Mouse (Mus musculus) kidney, embryonic 14.5 days (tissue): ENCODE results near the gene Hspa4. TPM values are rescaled to one million over a fixed set of nuclear protein-coding genes. Genes with fewer than 3 reads are reported as not detected.
A peak's percentile ranks its signal among the peaks of the same experiment; 100 is the strongest.
"Not testable (repeated sequence)": the region's sequence is repeated elsewhere in the genome, so short reads cannot be mapped to it uniquely, and the experiment has no call there.

Source experiments
- ATAC-seq: fragments of 200-750 bp; cut with Nextera tagmentation; 2 replicates; pipeline ENCODE4 v1.8.0; 2017; ENCODE audit warnings: moderate number of reproducible peaks, mild to moderate bottlenecking, moderate TSS enrichment, moderate library complexity; ENCODE audit not compliant: low FRiP score, low TSS enrichment
- H3K27ac ChIP-seq: fragments of 300-500 bp; sonication (generic); 2 replicates; pipeline ENCODE4 v1.5.1; 2014; ENCODE audit warnings: low read depth, mild to moderate bottlenecking, low read length, moderate library complexity, mixed read lengths
- H3K27me3 ChIP-seq: fragments of 300-500 bp; sonication (generic); 2 replicates; pipeline ENCODE4 v1.6.1; 2014; ENCODE audit warnings: mild to moderate bottlenecking, low read length; ENCODE audit not compliant: control insufficient read depth, insufficient read depth
- H3K36me3 ChIP-seq: fragments of 300-500 bp; sonication (generic); 2 replicates; pipeline ENCODE4 v1.6.1; 2014; ENCODE audit warnings: low read length, mixed read lengths; ENCODE audit not compliant: control insufficient read depth, insufficient read depth
- H3K4me1 ChIP-seq: fragments of 300-500 bp; sonication (generic); 2 replicates; pipeline ENCODE4 v1.6.1; 2014; ENCODE audit warnings: low read length, mixed read lengths; ENCODE audit not compliant: control insufficient read depth, insufficient read depth
- H3K4me2 ChIP-seq: fragments of 300-500 bp; sonication (generic); replicated peaks from 2 replicates; pipeline ENCODE4 v1.6.1; 2014; ENCODE audit warnings: low read depth, mild to moderate bottlenecking, low read length
- H3K4me3 ChIP-seq: fragments of 300-500 bp; sonication (generic); 2 replicates; pipeline ENCODE4 v1.5.1; 2014; ENCODE audit warnings: mild to moderate bottlenecking, low read length
- H3K9ac ChIP-seq: fragments of 300-500 bp; sonication (generic); 2 replicates; pipeline ENCODE4 v1.6.1; 2014; ENCODE audit warnings: low read depth, mild to moderate bottlenecking, low read length, moderate library complexity
- H3K9me3 ChIP-seq: fragments of 300-500 bp; sonication (generic); 2 replicates; pipeline ENCODE4 v1.6.1; 2016; ENCODE audit warnings: low read length; ENCODE audit not compliant: control insufficient read depth
- WGBS: fragments of 180-500 bp; shearing (Covaris S2); extraction: QIAGEN DNeasy Blood & Tissue Kit; methylation state at CpG from one replicate; pipeline ENCODE4 v1.1.7; 2014; 5-methylcytosine and 5-hydroxymethylcytosine counted together
- polyA plus RNA-seq: library from polyadenylated mRNA; unstranded; fragments of >200 nt; fragmentation: Nextera tagmentation; extraction: Ambion mirVana; gene quantifications from 2 replicates; pipeline ENCODE4 v1.2.1, GENCODE M21; 2014

Gene Hspa4
- 78.2 and 110 TPM in 2 replicates for polyA plus RNA-seq

GRCm38 (mm10) chr11:53300330-53301166, at the start of gene Hspa4:
Gene Hspa4 (minus strand): TSS chr11:53300457.
- Histone ChIP-seq H3K9me3 (no peaks in the 10 kb centered on the region), H3K27me3 (no peaks in the 10 kb centered on the region), H3K4me2 (peak within 1 kb of the TSS; percentile 68), H3K4me1 (peaks cover 15% of the 10 kb centered on the region), H3K27ac (peak within 1 kb of the TSS; percentile 99), H3K4me3 (peak within 1 kb of the TSS; percentile 99), H3K9ac (peak within 1 kb of the TSS; percentile 98), H3K36me3 (peaks cover 10% of the 10 kb centered on the region; the same call in 1 of the 2 replicates)
- WGBS = under 1% methylated on average over 56 of the region's 58 CpGs
- peak; percentile 97 for ATAC-seq

- no peak overlapping the region for H3K4me3 ChIP-seq
- 47% methylated on average over 2 of the region's 2 CpGs for WGBS
- H3K27me3 ChIP-seq = no peaks in the 10 kb centered on the region
- H3K36me3 ChIP-seq = no peaks in the 10 kb centered on the region
- H3K9ac ChIP-seq = no peak overlapping the region
- H3K4me2 ChIP-seq = no peak overlapping the region
- no peaks in the 10 kb centered on the region for H3K4me1 ChIP-seq
- H3K9me3 ChIP-seq = no peaks in the 10 kb centered on the region
- ATAC-seq = no peak
- no peak overlapping the region for H3K27ac ChIP-seq
Observed at GRCm38 (mm10) chr11:53345738-53346137, 45.5 kb upstream of the Hspa4 start.

- H3K4me1 ChIP-seq = no peaks in the 10 kb centered on the region
- 28% methylated on average over 5 of the region's 5 CpGs for WGBS
- H3K4me2 ChIP-seq = no peak overlapping the region
- no peak overlapping the region for H3K4me3 ChIP-seq
- no peaks in the 10 kb centered on the region for H3K36me3 ChIP-seq
- no peak overlapping the region for H3K9ac ChIP-seq
- H3K27me3 ChIP-seq = no peaks in the 10 kb centered on the region
- no peak overlapping the region for H3K27ac ChIP-seq
- H3K9me3 ChIP-seq = no peaks in the 10 kb centered on the region
- no peak for ATAC-seq
Observed at GRCm38 (mm10) chr11:53345328-53345727, 45.1 kb upstream of the Hspa4 start.

GRCm38 (mm10) chr11:53342711-53343110, 42.5 kb upstream of the Hspa4 start:
- H3K36me3 ChIP-seq = no peaks in the 10 kb centered on the region
- no peak overlapping the region for H3K9ac ChIP-seq
- H3K4me2 ChIP-seq = no peak overlapping the region
- H3K4me1 ChIP-seq = no peaks in the 10 kb centered on the region
- no peak overlapping the region for H3K4me3 ChIP-seq
- no peaks in the 10 kb centered on the region for H3K9me3 ChIP-seq
- H3K27ac ChIP-seq = no peak overlapping the region
- no peak for ATAC-seq
- WGBS = 36% methylated on average over 5 of the region's 5 CpGs
- no peaks in the 10 kb centered on the region for H3K27me3 ChIP-seq

- H3K27me3 ChIP-seq, ATAC-seq: not testable (repeated sequence)
Observed at GRCm38 (mm10) chr11:53341019-53341418, 40.8 kb upstream of the Hspa4 start.

GRCm38 (mm10) chr11:53337684-53338083, 37.4 kb upstream of the Hspa4 start:
- no peaks in the 10 kb centered on the region for H3K4me1 ChIP-seq
- no peak overlapping the region for H3K4me2 ChIP-seq
- H3K27ac ChIP-seq = no peak overlapping the region
- no peak overlapping the region for H3K9ac ChIP-seq
- no peak for ATAC-seq
- 81% methylated on average over 8 of the region's 8 CpGs for WGBS
- peaks cover 9% of the 10 kb centered on the region for H3K36me3 ChIP-seq
- no peaks in the 10 kb centered on the region for H3K27me3 ChIP-seq
- H3K4me3 ChIP-seq = no peak overlapping the region
- H3K9me3 ChIP-seq = no peaks in the 10 kb centered on the region

More at GRCm38 (mm10) chr11:53341019-53341418, 40.8 kb upstream of the Hspa4 start:
- 78% methylated on average over 10 of the region's 10 CpGs for WGBS
- H3K4me2 ChIP-seq, H3K36me3 ChIP-seq, H3K9ac ChIP-seq, H3K4me1 ChIP-seq, H3K27ac ChIP-seq, H3K4me3 ChIP-seq, H3K9me3 ChIP-seq: not testable (repeated sequence)

GRCm38 (mm10) chr11:53336924-53337323, 36.7 kb upstream of the Hspa4 start:
- no peaks in the 10 kb centered on the region for H3K9me3 ChIP-seq
- H3K4me1 ChIP-seq = no peaks in the 10 kb centered on the region
- ATAC-seq = no peak
- no peaks in the 10 kb centered on the region for H3K27me3 ChIP-seq
- no peak overlapping the region for H3K27ac ChIP-seq
- no peak overlapping the region for H3K4me2 ChIP-seq
- peaks cover 16% of the 10 kb centered on the region for H3K36me3 ChIP-seq
- no peak overlapping the region for H3K4me3 ChIP-seq
- no peak overlapping the region for H3K9ac ChIP-seq
- 85% methylated on average over 1 of the region's 1 CpGs for WGBS

- Histone ChIP-seq H3K4me2 (no peak overlapping the region), H3K9me3 (no peaks in the 10 kb centered on the region), H3K27ac (no peak overlapping the region), H3K27me3 (no peaks in the 10 kb centered on the region), H3K4me3 (no peak overlapping the region), H3K36me3 (peaks cover 23% of the 10 kb centered on the region), H3K9ac (no peak overlapping the region), H3K4me1 (no peaks in the 10 kb centered on the region)
- no peak for ATAC-seq
Observed at GRCm38 (mm10) chr11:53336182-53336571, 35.9 kb upstream of the Hspa4 start.

GRCm38 (mm10) chr11:53335505-53336181, 35.4 kb upstream of the Hspa4 start:
- peaks cover 27% of the 10 kb centered on the region for H3K36me3 ChIP-seq
- H3K9me3 ChIP-seq = no peaks in the 10 kb centered on the region
- no peak overlapping the region for H3K9ac ChIP-seq
- no peak for ATAC-seq
- H3K4me1 ChIP-seq = no peaks in the 10 kb centered on the region
- no peak overlapping the region for H3K4me2 ChIP-seq
- H3K4me3 ChIP-seq = no peak overlapping the region
- H3K27ac ChIP-seq = no peak overlapping the region
- H3K27me3 ChIP-seq = no peaks in the 10 kb centered on the region
- 33% methylated on average over 3 of the region's 3 CpGs for WGBS
